In the genomic region with DNA sequence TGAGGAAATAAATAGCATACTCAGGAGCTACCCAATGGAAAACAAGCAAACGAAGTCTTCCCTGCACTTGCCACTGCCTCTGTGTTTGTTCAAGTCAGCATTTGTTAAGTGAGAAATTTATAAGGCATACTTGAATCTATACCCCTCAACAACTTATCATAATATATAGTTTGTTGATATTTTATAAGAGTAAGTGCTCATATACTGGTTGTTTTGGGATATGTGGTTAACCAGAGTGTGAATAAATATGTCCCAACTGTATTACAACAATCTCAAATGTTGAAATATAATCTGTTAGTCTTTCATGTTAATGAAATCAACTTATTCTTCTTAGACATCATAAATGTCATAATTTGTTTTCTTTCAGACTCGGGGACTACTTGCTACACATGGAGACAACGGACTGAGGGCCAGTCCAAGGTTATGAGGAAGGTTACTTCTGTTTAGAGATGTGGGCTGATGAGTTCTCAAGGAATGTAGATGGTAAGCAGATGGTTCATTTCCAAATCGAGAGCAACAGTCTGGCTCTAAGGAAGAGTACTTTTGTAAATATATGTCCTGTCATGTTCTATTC, we compare ENCODE assay signal across 24 mouse cellular contexts.
"Had no signal": no experiment of that assay in that cellular context is flagged by ENCODE, and none has a peak within 500 bp of the region (broad histone marks: within the 10 kb centered on the region; RNA-seq: fewer than 3 reads in every experiment).

No protein-coding gene starts in this region.

- H3K4me3 ChIP-seq: gastrocnemius, adult 2 months; heart, adult 2 months; heart, embryonic 13.5 days; heart, embryonic 15.5 days; hindbrain, embryonic 13.5 days; hindbrain, embryonic 15.5 days; kidney, embryonic 15.5 days; limb, embryonic 13.5 days; limb, embryonic 15.5 days had no signal

- H3K9me3 ChIP-seq: heart, embryonic 13.5 days; heart, embryonic 15.5 days; hindbrain, embryonic 13.5 days; hindbrain, embryonic 15.5 days; kidney, embryonic 15.5 days; limb, embryonic 13.5 days; limb, embryonic 15.5 days had no signal

- H3K4me2 ChIP-seq: heart, embryonic 11.5 days; heart, embryonic 13.5 days; heart, embryonic 15.5 days; hindbrain, embryonic 13.5 days; hindbrain, embryonic 15.5 days; kidney, embryonic 15.5 days; limb, embryonic 13.5 days; limb, embryonic 15.5 days had no signal

- H3K27me3 ChIP-seq: heart, embryonic 13.5 days; heart, embryonic 15.5 days; hindbrain, embryonic 13.5 days; hindbrain, embryonic 15.5 days; kidney, embryonic 15.5 days; limb, embryonic 13.5 days; limb, embryonic 15.5 days had no signal

- H3K4me1 ChIP-seq: hindbrain, embryonic 13.5 days; hindbrain, embryonic 15.5 days had no signal

- H3K27ac ChIP-seq: gastrocnemius, adult 2 months; heart, adult 2 months; heart, embryonic 13.5 days; heart, embryonic 15.5 days; hindbrain, embryonic 13.5 days; hindbrain, embryonic 15.5 days; hindbrain, postnatal 0 days; kidney, embryonic 15.5 days; limb, embryonic 13.5 days; limb, embryonic 15.5 days had no signal

- DNase-seq: gastrocnemius, adult 2 months; gastrocnemius, postnatal 10 days; gastrocnemius, postnatal 25 days; heart, adult 11 months; heart, adult 2 months; heart, postnatal 14 days; heart, postnatal 36 days; kidney, adult 11 months; kidney, adult 2 months; kidney, adult 9 months; kidney, postnatal 10 days; kidney, postnatal 25 days; layer of hippocampus, adult 9-11 months; layer of hippocampus, postnatal 36 days; left cerebral cortex, postnatal 4 days had no signal

- ATAC-seq: hindbrain, postnatal 0 days had no signal

- H3K36me3 ChIP-seq: heart, embryonic 13.5 days; heart, embryonic 15.5 days; hindbrain, embryonic 13.5 days; hindbrain, embryonic 15.5 days; kidney, embryonic 15.5 days; limb, embryonic 13.5 days; limb, embryonic 15.5 days had no signal

- H3K9ac ChIP-seq: heart, embryonic 13.5 days; heart, embryonic 15.5 days; hindbrain, embryonic 13.5 days; hindbrain, embryonic 15.5 days; kidney, embryonic 15.5 days; limb, embryonic 13.5 days; limb, embryonic 15.5 days had no signal
